Mouse (Mus musculus): ENCODE measurements around the gene Csrnp1.

DNA sequence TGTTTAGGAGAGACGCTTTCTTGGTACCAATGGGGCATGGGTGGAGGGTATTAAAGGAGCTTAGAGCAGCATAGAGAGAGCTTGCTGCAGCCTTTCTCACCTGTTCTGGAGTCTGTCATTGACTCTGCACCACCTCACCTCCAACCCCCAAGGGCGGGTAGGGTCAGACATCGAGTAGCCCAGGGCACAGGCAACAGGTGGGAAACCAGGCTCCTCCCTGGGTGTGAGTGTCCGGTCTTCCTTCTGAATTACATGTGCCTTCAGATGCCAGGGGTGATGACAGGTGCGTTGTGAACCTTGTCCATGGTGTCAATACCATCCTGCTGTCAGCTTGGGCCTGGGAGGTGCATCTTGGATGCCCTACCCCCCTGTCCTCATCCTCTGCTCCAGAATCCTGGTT lies 40.2 kb upstream of the Csrnp1 start:
- TF ChIP-seq CTCF (IDR thresholded peaks at IDR 0.05; ENCODE audit: borderline replicate concordance, extremely low read depth, insufficient read depth, insufficient read length) (no peak), POLR2A (IDR thresholded peaks at IDR 0.05; ENCODE audit: borderline replicate concordance, extremely low read depth, insufficient read depth, insufficient read length, poor library complexity, severe bottlenecking) (no peak)
